Mouse (Mus musculus): Measurements from ENCODE around the gene Gbp3.

DNA sequence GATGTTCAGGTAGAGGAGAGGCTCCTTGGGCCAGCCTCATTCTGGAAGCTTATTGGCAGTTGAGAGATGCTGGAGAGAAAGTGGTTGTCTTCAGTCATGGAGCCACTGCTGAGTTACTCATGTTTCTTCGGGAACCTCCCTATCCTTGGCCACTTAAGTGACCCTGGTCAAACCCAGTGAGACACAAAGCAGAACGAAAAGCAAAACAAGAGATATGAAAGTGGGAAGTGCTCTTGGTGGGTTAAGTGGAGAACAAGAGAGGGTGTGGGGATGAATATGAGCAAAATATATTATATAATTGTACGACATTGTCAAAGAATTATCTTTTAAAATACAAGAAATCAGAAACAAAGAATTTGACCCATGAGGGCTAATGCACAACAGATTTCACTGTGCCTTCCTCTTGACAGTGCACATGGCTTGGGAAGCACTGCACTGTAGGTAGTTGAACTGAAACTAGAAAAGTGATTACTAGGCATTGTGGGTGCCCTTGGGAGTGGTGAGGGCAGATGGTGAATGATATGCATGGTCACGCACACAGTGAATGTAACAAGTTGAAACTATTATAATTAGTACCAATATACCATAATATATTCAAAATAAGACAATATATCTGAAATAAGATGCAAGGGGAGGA lies 30.7 kb downstream of the Gbp3 start:
- TF ChIP-seq CTCF (conservative IDR thresholded peaks at IDR 0.05; ENCODE audit: insufficient read depth, insufficient read length, low read depth, low read length): no peak
- no peak for TF ChIP-seq POLR2A (IDR thresholded peaks at IDR 0.05; ENCODE audit: low read depth, low read length)
